Mouse (Mus musculus): ENCODE results near the gene Cxcl1.

- TF ChIP-seq CTCF (IDR thresholded peaks at IDR 0.05; ENCODE audit: borderline replicate concordance, control insufficient read depth, extremely low read depth, insufficient read depth, low read length, poor library complexity), result no peak
- no peak for TF ChIP-seq POLR2A (IDR thresholded peaks at IDR 0.05; ENCODE audit: control insufficient read depth, extremely low read depth, insufficient read depth, low read length, poor library complexity)
These were observed 398 bp downstream of the Cxcl1 start for GRCm38 (mm10) chr5:90891464-90891813.
